Mouse (Mus musculus) cerebellum, adult 2 months (tissue): ENCODE measurements around the gene Mob2.

Source experiments
- CTCF ChIP-seq: fragments of 200-500 bp; IDR thresholded peaks from 2 replicates; pipeline ENCODE4 v1.5.1; 2011; ENCODE audit warnings: low read depth, mild to moderate bottlenecking, control low read depth, low read length, moderate library complexity, borderline replicate concordance; ENCODE audit not compliant: insufficient read depth
- POLR2A ChIP-seq: fragments of 200-500 bp; IDR thresholded peaks from 2 replicates; pipeline ENCODE4 v1.6.1; 2011; ENCODE audit warnings: low read length, control low read depth, borderline replicate concordance; ENCODE audit not compliant: insufficient read depth

GRCm38 (mm10) chr7:141979247-141979646 lies 81.6 kb downstream of the Mob2 start:
- TF ChIP-seq POLR2A (no peak), CTCF (no peak)
